Mouse (Mus musculus) G1E (cell line): ENCODE results near the gene Cactin. TPM values are rescaled to one million over a fixed set of nuclear protein-coding genes. Genes with fewer than 3 reads are reported as not detected.

ENCODE experiments used
- ATAC-seq: 2 replicates; pipeline ENCODE4 v1.8.0; 2016; ENCODE audit warnings: mild to moderate bottlenecking; ENCODE audit not compliant: insufficient number of reproducible peaks, poor library complexity, low FRiP score, severe bottlenecking; ENCODE audit errors: extremely low read depth
- DNase-seq: peaks from one replicate; pipeline ENCODE4 v3.0.0; 2012; ENCODE audit warnings: low spot score
- H3K27me3 ChIP-seq: 2 replicates; pipeline ENCODE4 v1.6.1; 2012; ENCODE audit warnings: mild to moderate bottlenecking, low read length, inconsistent platforms; ENCODE audit not compliant: insufficient read depth
- H3K36me3 ChIP-seq: replicated peaks from 2 replicates; pipeline ENCODE3; 2012; ENCODE audit warnings: mild to moderate bottlenecking, inconsistent platforms
- H3K4me1 ChIP-seq: 2 replicates; pipeline ENCODE4 v1.6.1; 2012; ENCODE audit warnings: low read depth, low read length, inconsistent platforms, mixed read lengths; ENCODE audit not compliant: insufficient read depth
- H3K4me3 ChIP-seq: 2 replicates; pipeline ENCODE4 v1.5.1; 2012; ENCODE audit warnings: low read depth, mild to moderate bottlenecking, inconsistent platforms, low read length, moderate library complexity, mixed read lengths
- H3K9me3 ChIP-seq: replicated peaks from 2 replicates; pipeline ENCODE4 v1.6.1; 2012; ENCODE audit warnings: inconsistent platforms
- CTCF ChIP-seq: IDR thresholded peaks from 2 replicates; pipeline ENCODE4 v1.5.1; 2012; ENCODE audit warnings: low read depth, low read length, inconsistent platforms, mixed read lengths
- GATA1 ChIP-seq: IDR thresholded peaks from 2 replicates; pipeline ENCODE4 v1.6.1; 2012; ENCODE audit warnings: borderline replicate concordance, low read length, inconsistent platforms, mixed read lengths
- GATA2 ChIP-seq: IDR thresholded peaks from 2 replicates; pipeline ENCODE4 v1.6.1; 2012; ENCODE audit warnings: low read depth, low read length, inconsistent platforms, borderline replicate concordance
- POLR2AphosphoS5 ChIP-seq: IDR thresholded peaks from 2 replicates; pipeline ENCODE4 v1.6.1; 2012; ENCODE audit warnings: low read depth, low read length, inconsistent platforms; ENCODE audit not compliant: insufficient replicate concordance
- TAL1 ChIP-seq: conservative IDR thresholded peaks from 2 replicates; pipeline ENCODE4 v1.6.1; 2012; ENCODE audit warnings: low read depth, low read length, inconsistent platforms, mixed read lengths
- polyA plus RNA-seq: library from polyadenylated mRNA; stranded (reverse); fragments of >175 nt; gene quantifications from 2 replicates; pipeline ENCODE4 v1.2.3, GENCODE M21; 2012
- total RNA-seq, 2 experiments: library from RNA; stranded (forward) in 1 of 2; stranded (reverse) in 1 of 2; fragments of 200-1000 nt in 1 of 2; fragments of >200 nt in 1 of 2; fragmentation: Nextera tagmentation in 1 of 2; gene quantifications; 2 replicates each; pipeline ENCODE4 v1.2.3; 2014 to 2017

Gene Cactin
- total and polyA plus RNA-seq, 3 experiments, result 11.4 to 77.9 (median 23.9) TPM

- H3K4me1 ChIP-seq, result peaks cover 80% of the 10 kb centered on the region
- peaks cover 100% of the 10 kb centered on the region for H3K36me3 ChIP-seq
- no peak for TF ChIP-seq TAL1
- TF ChIP-seq GATA2, result no peak
- no peak for TF ChIP-seq GATA1
- TF ChIP-seq CTCF, result no peak
- peak within 1 kb of the TSS; percentile 24; the same call in 1 of the 2 replicates for H3K4me3 ChIP-seq
- H3K9me3 ChIP-seq, result no peaks in the 10 kb centered on the region
- peak; percentile 35 for ATAC-seq
- H3K27me3 ChIP-seq, result no peaks in the 10 kb centered on the region
- no peak for DNase-seq
These were observed 45.0 kb downstream of the Cactin start, which contains the start of gene 4930404N11Rik for GRCm38 (mm10) chr10:81365672-81366476. Gene 4930404N11Rik (minus strand): TSS chr10:81365816.

- H3K4me3 ChIP-seq, result no peak overlapping the region
- TF ChIP-seq POLR2AphosphoS5 (peak; percentile 86; the same call in 1 of the 2 replicates), GATA1 (no peak), GATA2 (no peak), TAL1 (no peak), CTCF (no peak)
These were observed 45.7 kb downstream of the Cactin start for GRCm38 (mm10) chr10:81366477-81367206.

GRCm38 (mm10) chr10:81367207-81367495, 46.2 kb downstream of the Cactin start:
- DNase-seq, result no peak
- no peaks in the 10 kb centered on the region for H3K27me3 ChIP-seq
- H3K4me1 ChIP-seq, result peaks cover 72% of the 10 kb centered on the region
- H3K9me3 ChIP-seq, result no peaks in the 10 kb centered on the region
- peaks cover 100% of the 10 kb centered on the region for H3K36me3 ChIP-seq
- no peak for ATAC-seq
- H3K4me3 ChIP-seq, result no peak overlapping the region
- TF ChIP-seq POLR2AphosphoS5 (peak; percentile 68; the same call in 1 of the 2 replicates), GATA1 (no peak)

More at GRCm38 (mm10) chr10:81366477-81367206, 45.7 kb downstream of the Cactin start:
- DNase-seq (no peak), ATAC-seq (peak; percentile 3; the same call in 1 of the 2 replicates)
- H3K4me1 ChIP-seq, result peaks cover 72% of the 10 kb centered on the region
- H3K36me3 ChIP-seq, result peaks cover 100% of the 10 kb centered on the region
- no peaks in the 10 kb centered on the region for H3K9me3 ChIP-seq
- H3K27me3 ChIP-seq, result no peaks in the 10 kb centered on the region

- DNase-seq (no peak), ATAC-seq (no peak)
- TF ChIP-seq TAL1 (no peak), GATA2 (no peak), POLR2AphosphoS5 (no peak), GATA1 (no peak), CTCF (no peak)
- Histone ChIP-seq H3K9me3 (no peaks in the 10 kb centered on the region), H3K4me3 (no peak overlapping the region), H3K4me1 (peaks cover 64% of the 10 kb centered on the region), H3K27me3 (no peaks in the 10 kb centered on the region), H3K36me3 (peaks cover 71% of the 10 kb centered on the region)
These were observed 54.4 kb downstream of the Cactin start for GRCm38 (mm10) chr10:81375322-81375721.

Other genes starting within 250 kb of the Cactin start
Only the 20 nearest of the 32 such genes appear.
- not detected in 2 replicates for gene 4930442H23Rik, start 137.3 kb upstream of the Cactin start, total RNA-seq (2014; fragmentation: Nextera tagmentation)
- not detected in 2 replicates for gene 4930442H23Rik, start 137.3 kb upstream of the Cactin start, total RNA-seq (2017)
- gene 4930442H23Rik, start 137.3 kb upstream of the Cactin start, polyA plus RNA-seq, result not detected in 2 replicates
- gene Nmrk2, start 119.1 kb upstream of the Cactin start, total RNA-seq (2014; fragmentation: Nextera tagmentation), result not detected in 2 replicates
- gene Nmrk2, start 119.1 kb upstream of the Cactin start, total RNA-seq (2017), result not detected in 2 replicates
- gene Nmrk2, start 119.1 kb upstream of the Cactin start, polyA plus RNA-seq, result not detected in 2 replicates
- gene Atcay, start 90.3 kb upstream of the Cactin start, total RNA-seq (2014; fragmentation: Nextera tagmentation), result not detected in 2 replicates
- 0.06 and 0.11 TPM in 2 replicates for gene Atcay, start 90.3 kb upstream of the Cactin start, total RNA-seq (2017)
- gene Atcay, start 90.3 kb upstream of the Cactin start, polyA plus RNA-seq, result not detected in 2 replicates
- 7.0 and 7.1 TPM in 2 replicates for gene Zfr2, start 87.9 kb upstream of the Cactin start, total RNA-seq (2014; fragmentation: Nextera tagmentation)
- 2.6 and 3.2 TPM in 2 replicates for gene Zfr2, start 87.9 kb upstream of the Cactin start, total RNA-seq (2017)
- 1.8 and 1.9 TPM in 2 replicates for gene Zfr2, start 87.9 kb upstream of the Cactin start, polyA plus RNA-seq
- gene Matk, start 68.2 kb upstream of the Cactin start, total RNA-seq (2014; fragmentation: Nextera tagmentation), result not detected in 2 replicates
- 0.05 and 0.06 TPM in 2 replicates for gene Matk, start 68.2 kb upstream of the Cactin start, total RNA-seq (2017)
- 0.07 TPM in 1 of 2 replicates, not detected in the other for gene Matk, start 68.2 kb upstream of the Cactin start, polyA plus RNA-seq
- 75.6 and 78.6 TPM in 2 replicates for gene Mrpl54, start 54.2 kb upstream of the Cactin start, total RNA-seq (2014; fragmentation: Nextera tagmentation)
- 186 and 206 TPM in 2 replicates for gene Mrpl54, start 54.2 kb upstream of the Cactin start, total RNA-seq (2017)
- gene Mrpl54, start 54.2 kb upstream of the Cactin start, polyA plus RNA-seq, result 612 and 631 TPM in 2 replicates
- 36.2 and 44.6 TPM in 2 replicates for gene Apba3, start 54.1 kb upstream of the Cactin start, total RNA-seq (2014; fragmentation: Nextera tagmentation)
- 27.9 and 38.9 TPM in 2 replicates for gene Apba3, start 54.1 kb upstream of the Cactin start, total RNA-seq (2017)
- 113 and 130 TPM in 2 replicates for gene Apba3, start 54.1 kb upstream of the Cactin start, polyA plus RNA-seq
- 0.44 TPM in 1 of 2 replicates, not detected in the other for gene Tjp3, start 29.5 kb upstream of the Cactin start, total RNA-seq (2014; fragmentation: Nextera tagmentation)
- 1.8 and 1.9 TPM in 2 replicates for gene Tjp3, start 29.5 kb upstream of the Cactin start, total RNA-seq (2017)
- gene Tjp3, start 29.5 kb upstream of the Cactin start, polyA plus RNA-seq, result 1.4 and 1.6 TPM in 2 replicates
- gene Pip5k1c, start 28.1 kb upstream of the Cactin start, total RNA-seq (2014; fragmentation: Nextera tagmentation), result 58.0 and 62.2 TPM in 2 replicates
- gene Pip5k1c, start 28.1 kb upstream of the Cactin start, total RNA-seq (2017), result 58.8 and 66.6 TPM in 2 replicates
- 266 and 331 TPM in 2 replicates for gene Pip5k1c, start 28.1 kb upstream of the Cactin start, polyA plus RNA-seq
- gene Tbxa2r, start 7.6 kb downstream of the Cactin start, total RNA-seq (2014; fragmentation: Nextera tagmentation), result not detected in 2 replicates
- 0.06 TPM in 1 of 2 replicates, not detected in the other for gene Tbxa2r, start 7.6 kb downstream of the Cactin start, total RNA-seq (2017)
- 0.06 TPM in 1 of 2 replicates, not detected in the other for gene Tbxa2r, start 7.6 kb downstream of the Cactin start, polyA plus RNA-seq
- not detected in 2 replicates for gene Gipc3, start 22.2 kb downstream of the Cactin start, total RNA-seq (2014; fragmentation: Nextera tagmentation)
- gene Gipc3, start 22.2 kb downstream of the Cactin start, total RNA-seq (2017), result 0.11 TPM in 1 of 2 replicates, not detected in the other
- gene Gipc3, start 22.2 kb downstream of the Cactin start, polyA plus RNA-seq, result not detected in 2 replicates
- 36.7 and 39.2 TPM in 2 replicates for gene Hmg20b, start 29.4 kb downstream of the Cactin start, total RNA-seq (2014; fragmentation: Nextera tagmentation)
- gene Hmg20b, start 29.4 kb downstream of the Cactin start, total RNA-seq (2017), result 12.0 and 21.9 TPM in 2 replicates
- gene Hmg20b, start 29.4 kb downstream of the Cactin start, polyA plus RNA-seq, result 142 and 193 TPM in 2 replicates
- gene Mfsd12, start 36.4 kb downstream of the Cactin start, total RNA-seq (2014; fragmentation: Nextera tagmentation), result 14.3 and 14.4 TPM in 2 replicates
- 13.1 and 14.6 TPM in 2 replicates for gene Mfsd12, start 36.4 kb downstream of the Cactin start, total RNA-seq (2017)
- gene Mfsd12, start 36.4 kb downstream of the Cactin start, polyA plus RNA-seq, result 46.7 and 48.2 TPM in 2 replicates
- 2.0 TPM in 1 of 2 replicates, not detected in the other for gene 4930404N11Rik, start 44.7 kb downstream of the Cactin start, total RNA-seq (2014; fragmentation: Nextera tagmentation)
- 0.17 and 1.2 TPM in 2 replicates for gene 4930404N11Rik, start 44.7 kb downstream of the Cactin start, total RNA-seq (2017)
- 0.52 and 0.65 TPM in 2 replicates for gene 4930404N11Rik, start 44.7 kb downstream of the Cactin start, polyA plus RNA-seq
- gene Fzr1, start 57.4 kb downstream of the Cactin start, total RNA-seq (2014; fragmentation: Nextera tagmentation), result 29.7 and 65.2 TPM in 2 replicates
- 15.8 and 22.8 TPM in 2 replicates for gene Fzr1, start 57.4 kb downstream of the Cactin start, total RNA-seq (2017)
- gene Fzr1, start 57.4 kb downstream of the Cactin start, polyA plus RNA-seq, result 88.9 and 96.2 TPM in 2 replicates
- 9.6 and 11.9 TPM in 2 replicates for gene Dohh, start 63.3 kb downstream of the Cactin start, total RNA-seq (2014; fragmentation: Nextera tagmentation)
- gene Dohh, start 63.3 kb downstream of the Cactin start, total RNA-seq (2017), result 60.4 and 69.7 TPM in 2 replicates
- 186 and 220 TPM in 2 replicates for gene Dohh, start 63.3 kb downstream of the Cactin start, polyA plus RNA-seq
- gene Gm48551, start 63.4 kb downstream of the Cactin start, total RNA-seq (2014; fragmentation: Nextera tagmentation), result 1.1 TPM in 1 of 2 replicates, not detected in the other
- gene Gm48551, start 63.4 kb downstream of the Cactin start, total RNA-seq (2017), result 2.6 and 4.1 TPM in 2 replicates
- gene Gm48551, start 63.4 kb downstream of the Cactin start, polyA plus RNA-seq, result 0.72 and 1.3 TPM in 2 replicates
- 1.2 and 3.1 TPM in 2 replicates for gene Gm48552, start 67.9 kb downstream of the Cactin start, total RNA-seq (2014; fragmentation: Nextera tagmentation)
- gene Gm48552, start 67.9 kb downstream of the Cactin start, total RNA-seq (2017), result 0.38 and 0.93 TPM in 2 replicates
- 7.2 and 7.4 TPM in 2 replicates for gene Gm48552, start 67.9 kb downstream of the Cactin start, polyA plus RNA-seq
- 6.5 and 13.8 TPM in 2 replicates for gene Smim24, start 71.9 kb downstream of the Cactin start, total RNA-seq (2014; fragmentation: Nextera tagmentation)
- 1.9 and 3.5 TPM in 2 replicates for gene Smim24, start 71.9 kb downstream of the Cactin start, total RNA-seq (2017)
- 1.6 and 1.8 TPM in 2 replicates for gene Smim24, start 71.9 kb downstream of the Cactin start, polyA plus RNA-seq
- 6.9 and 9.5 TPM in 2 replicates for gene Nfic, start 134.5 kb downstream of the Cactin start, total RNA-seq (2014; fragmentation: Nextera tagmentation)
- gene Nfic, start 134.5 kb downstream of the Cactin start, total RNA-seq (2017), result 0.52 and 0.66 TPM in 2 replicates
- 16.1 and 19.3 TPM in 2 replicates for gene Nfic, start 134.5 kb downstream of the Cactin start, polyA plus RNA-seq